Mouse (Mus musculus) embryonic stem cell, embryonic (primary cell): ENCODE results near the gene Snx1.

Experiments used
- CTCF ChIA-PET, 4 experiments: fragments of 300-600 bp in 2 of 4; fragments of 350-600 bp in 2 of 4; sonication (Branson Sonifier 250); formaldehyde crosslinking; loops; one replicate each; lab custom pipeline; 2022; ENCODE audit warnings: inconsistent platforms in 2 of 4; lab: Charles Lee
- POLR2A ChIA-PET, 4 experiments: fragments of 300-600 bp in 2 of 4; fragments of 350-600 bp in 2 of 4; sonication (Branson Sonifier 250); formaldehyde crosslinking; loops; one replicate each; lab custom pipeline; 2022; ENCODE audit warnings: antibody characterized with exemption in 4 of 4, inconsistent platforms in 1 of 4; lab: Charles Lee

The Snx1 gene

DNA sequence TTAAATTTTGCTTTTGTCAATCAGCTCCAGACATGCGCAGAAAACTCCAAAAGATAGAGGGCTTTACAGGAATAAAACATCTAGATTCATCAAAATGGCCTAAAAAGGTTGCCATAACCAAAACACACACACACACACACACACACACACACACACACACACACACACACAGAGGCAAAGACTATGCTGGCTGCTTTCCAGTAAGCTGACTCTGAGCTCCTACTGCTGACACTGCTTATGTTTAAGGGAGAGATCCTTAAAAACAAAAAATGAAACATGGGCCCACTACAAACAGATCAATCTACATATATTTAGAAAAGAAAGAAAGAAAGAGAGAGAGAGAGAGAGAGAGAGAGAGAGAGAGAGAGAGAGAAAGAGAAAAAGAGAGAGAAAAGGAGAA lies 73.7 kb downstream of the Snx1 start:
- CTCF ChIA-PET, result interaction anchor here in 3 of 4 experiments (0.6 to 1.0 kb wide), 3 partner anchors 14 to 1168 kb away, joined by 3 to 5 read pairs (median 3); no protein-coding TSS in a partner anchor
- POLR2A ChIA-PET, result interaction anchor here in 3 of 4 experiments (0.7 to 1.0 kb wide), 5 partner anchors 8 to 282 kb away, joined by 3 to 5 read pairs (median 3); no protein-coding TSS in a partner anchor

GRCm38 (mm10) chr9:66051493-66051892 lies 74.9 kb downstream of the Snx1 start:
- POLR2A ChIA-PET, result no interaction called here
- CTCF ChIA-PET, result interaction anchor here in 2 of 4 experiments (0.6 to 2.0 kb wide), 5 partner anchors 17 to 1708 kb away, joined by 3 to 6 read pairs (median 4); partner anchors contain the start of gene C2cd4b (in 1 of the 2)

DNA sequence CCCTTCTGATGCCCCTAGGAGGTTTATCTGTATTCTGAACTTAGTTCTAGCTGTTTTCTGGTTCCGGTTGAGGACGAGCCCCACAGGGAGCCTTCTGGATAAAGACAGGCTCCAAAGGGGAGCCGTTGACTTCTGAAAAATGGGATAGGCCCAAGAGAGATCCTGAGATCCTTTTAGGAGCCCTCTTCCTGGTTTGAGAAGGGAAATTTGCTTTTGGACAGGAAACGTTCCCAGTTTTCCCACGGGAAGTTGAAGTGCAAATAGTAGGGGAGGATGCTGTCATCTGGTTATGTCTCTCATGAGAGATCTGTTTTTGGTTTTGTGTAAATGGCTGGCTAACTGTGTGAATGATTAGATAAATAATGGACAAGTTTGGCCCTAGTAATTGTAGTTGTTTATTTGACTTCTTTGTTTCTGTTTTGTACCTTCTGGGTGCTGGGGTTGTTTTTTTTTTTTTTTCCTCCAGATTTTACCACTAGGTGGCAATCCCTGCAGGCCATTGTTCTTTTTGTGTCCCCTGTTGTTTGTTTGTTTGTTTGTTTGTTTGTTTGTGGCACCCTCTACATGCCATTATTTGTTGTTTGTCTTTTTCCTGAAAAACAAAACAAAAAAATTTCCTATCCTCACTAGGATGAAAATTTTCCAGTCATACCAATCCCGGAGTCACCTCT lies 76.3 kb downstream of the Snx1 start:
- POLR2A ChIA-PET, result interaction anchor here in 2 of 4 experiments (0.6 to 1.1 kb wide), 4 partner anchors 11 to 238 kb away, joined by 3 to 4 read pairs (median 3); no protein-coding TSS in a partner anchor
- CTCF ChIA-PET, result interaction anchor here (0.6 to 2.0 kb wide), 11 partner anchors 8 to 753 kb away, joined by 3 to 5 read pairs (median 4); no protein-coding TSS in a partner anchor

- POLR2A ChIA-PET, result no interaction called here
- CTCF ChIA-PET, result no interaction called here
These were observed 83.1 kb downstream of the Snx1 start for GRCm38 (mm10) chr9:66043241-66043640.

GRCm38 (mm10) chr9:66042331-66042730 lies 84.1 kb downstream of the Snx1 start:
- CTCF ChIA-PET, result no interaction called here
- POLR2A ChIA-PET, result interaction anchor here in 1 of 4 experiments (0.7 kb wide), 1 partner anchor 19 kb away, joined by 3 read pairs; no protein-coding TSS in a partner anchor

- CTCF ChIA-PET, result no interaction called here
- POLR2A ChIA-PET, result interaction anchor here in 1 of 4 experiments (0.9 kb wide), 1 partner anchor 12 kb away, joined by 3 read pairs; no protein-coding TSS in a partner anchor
These were observed 85.6 kb downstream of the Snx1 start for GRCm38 (mm10) chr9:66040801-66041200.

DNA sequence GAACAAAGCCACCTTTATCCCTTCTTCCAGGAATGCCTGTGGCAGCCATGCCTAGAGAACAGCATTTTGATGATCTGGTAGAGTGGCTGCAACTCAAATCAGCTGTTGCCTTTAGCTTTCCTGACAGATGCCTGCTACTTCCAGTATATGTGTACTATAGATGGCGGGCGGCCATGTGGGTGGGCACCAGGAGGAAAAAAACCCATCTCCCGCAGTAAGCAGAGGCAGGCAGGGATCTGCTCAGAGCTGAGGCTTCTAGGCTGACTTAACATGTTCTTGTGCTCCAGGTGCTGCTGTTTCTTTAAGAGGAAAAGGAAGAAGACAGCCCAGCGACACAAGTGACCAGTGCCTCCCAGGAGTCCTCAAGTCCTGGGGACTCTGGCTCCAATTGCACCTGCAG lies 87.1 kb downstream of the Snx1 start:
- ChIA-PET CTCF (interaction anchor here in 1 of 4 experiments (0.5 kb wide), 1 partner anchor 13 kb away, joined by 3 read pairs; no protein-coding TSS in a partner anchor), POLR2A (interaction anchor here in 2 of 4 experiments (0.5 to 2.2 kb wide), 9 partner anchors 9 to 1809 kb away, joined by 3 to 5 read pairs (median 3); no protein-coding TSS in a partner anchor)

DNA sequence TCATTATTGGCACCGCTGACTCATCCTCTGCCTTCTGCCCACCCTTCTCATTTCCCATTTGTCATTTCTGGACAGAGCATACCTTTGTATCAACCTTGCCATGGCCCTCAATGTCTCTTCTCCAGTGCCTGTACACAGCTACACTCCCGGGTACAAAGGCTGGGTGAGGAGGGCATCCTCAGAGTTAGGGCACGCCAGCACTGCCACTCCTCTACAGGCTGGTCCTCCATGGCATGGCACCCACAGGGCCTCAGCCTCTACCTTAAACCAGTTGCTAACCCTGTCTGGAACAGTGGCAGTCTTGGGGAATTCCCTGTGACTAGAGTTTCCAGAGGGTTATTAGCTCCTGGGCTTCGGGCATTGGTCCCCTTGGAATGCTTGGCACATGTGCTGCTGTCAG lies 87.8 kb downstream of the Snx1 start:
- CTCF ChIA-PET, result no interaction called here
- POLR2A ChIA-PET, result interaction anchor here in 2 of 4 experiments (0.5 to 2.2 kb wide), 6 partner anchors 9 to 1808 kb away, joined by 3 to 5 read pairs (median 4); no protein-coding TSS in a partner anchor
